Comparison of ENCODE assay signal across 19 mouse cellular contexts in the genomic region with DNA sequence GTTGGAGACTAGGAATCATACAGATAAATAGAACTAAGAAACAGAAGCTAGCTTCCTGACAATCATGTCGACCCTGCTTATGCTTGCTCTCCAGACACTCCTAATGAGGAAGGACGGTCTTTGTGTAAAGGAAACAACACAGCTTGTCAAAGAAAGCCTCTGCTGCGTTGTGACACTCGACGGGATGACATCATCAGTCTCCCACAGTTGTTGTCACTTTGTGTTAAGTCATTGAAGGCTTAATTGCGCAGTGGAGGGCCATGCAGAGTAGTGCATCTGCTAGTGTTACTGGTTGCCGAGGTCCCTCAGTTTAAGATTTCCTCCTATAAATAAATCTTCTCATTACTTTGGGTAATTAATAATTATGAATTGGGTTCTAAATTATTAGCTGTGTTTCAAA. TPM values are rescaled to one million over a fixed set of nuclear protein-coding genes. Genes with fewer than 3 reads are reported as not detected.
A peak's percentile ranks its signal among the peaks of the same experiment; 100 is the strongest.
DNase-seq lines count a peak whose midpoint lies in the region; ATAC-seq and TF ChIP-seq lines count a peak whose summit lies in the region.
"Had no signal": no experiment of that assay in that cellular context is flagged by ENCODE, and none has a peak within 500 bp of the region (broad histone marks: within the 10 kb centered on the region; RNA-seq: fewer than 3 reads in every experiment).

No protein-coding gene starts in this region.

- no peak for TF ChIP-seq CTCF in forebrain, postnatal 0 days (IDR thresholded peaks at IDR 0.05; ENCODE audit: low read depth)

- no peaks in the 10 kb centered on the region for H3K36me3 ChIP-seq in forebrain, embryonic 11.5 days (ENCODE audit: control insufficient read depth, insufficient read depth, low read length)
- no peaks in the 10 kb centered on the region for H3K36me3 ChIP-seq in forebrain, embryonic 16.5 days (ENCODE audit: control insufficient read depth, insufficient read depth)
- peaks cover 8% of the 10 kb centered on the region for H3K36me3 ChIP-seq in midbrain, embryonic 12.5 days
- no peaks in the 10 kb centered on the region for H3K36me3 ChIP-seq in midbrain, embryonic 11.5 days (ENCODE audit: control insufficient read depth, insufficient read depth, low read length)
- H3K36me3 ChIP-seq in forebrain, postnatal 0 days (ENCODE audit: insufficient read depth), result 0 out of 2 replicates have a peak, but pooled peaks cover 3% of the 10 kb centered on the region
- H3K36me3 ChIP-seq: liver, embryonic 15.5 days had no signal

- no peaks in the 10 kb centered on the region for H3K9me3 ChIP-seq in forebrain, embryonic 11.5 days (ENCODE audit: control insufficient read depth, low read length)
- no peaks in the 10 kb centered on the region for H3K9me3 ChIP-seq in forebrain, embryonic 16.5 days (ENCODE audit: control insufficient read depth, low read length)
- H3K9me3 ChIP-seq in midbrain, embryonic 12.5 days, result no peaks in the 10 kb centered on the region
- no peaks in the 10 kb centered on the region for H3K9me3 ChIP-seq in midbrain, embryonic 11.5 days (ENCODE audit: control insufficient read depth, low read length)
- no peaks in the 10 kb centered on the region for H3K9me3 ChIP-seq in forebrain, postnatal 0 days (ENCODE audit: low read length)
- H3K9me3 ChIP-seq: limb, embryonic 15.5 days; liver, embryonic 15.5 days had no signal

- intact Hi-C loops in heart, postnatal 10 days (cut with DNase I), result loop anchor here (10.0 kb wide), 1 partner anchor 456 kb away; a partner anchor contains a TSS

- no peak overlapping the region for H3K27ac ChIP-seq in forebrain, embryonic 11.5 days (ENCODE audit: low read depth, low read length)
- no peak overlapping the region for H3K27ac ChIP-seq in forebrain, embryonic 16.5 days (ENCODE audit: low read length)
- H3K27ac ChIP-seq in midbrain, embryonic 12.5 days (replicated peaks), result no peak overlapping the region
- H3K27ac ChIP-seq in midbrain, embryonic 11.5 days (ENCODE audit: low read depth, low read length), result no peak overlapping the region
- H3K27ac ChIP-seq in forebrain, postnatal 0 days (ENCODE audit: low read depth, low read length), result no peak overlapping the region
- H3K27ac ChIP-seq: kidney, postnatal 0 days; limb, embryonic 15.5 days; liver, embryonic 15.5 days had no signal

- no peak for DNase-seq in forebrain, embryonic 11.5 days (ENCODE audit: low spot score)
- DNase-seq in midbrain, embryonic 11.5 days (ENCODE audit: low spot score, missing footprints), result no peak
- DNase-seq in forebrain, postnatal 0 days, result no peak
- DNase-seq in retina, postnatal 1 day, result peak; percentile 98
- DNase-seq in heart, postnatal 10 days, result no peak
- no peak for DNase-seq in B cell, adult 2 months
- DNase-seq: cerebellum, adult 8-10 months; heart, postnatal 14 days; kidney, adult 11 months; right cerebral cortex, postnatal 14 days; thymus, postnatal 4 days had no signal

- no peak overlapping the region for H3K9ac ChIP-seq in forebrain, embryonic 11.5 days (ENCODE audit: low read length)
- H3K9ac ChIP-seq in forebrain, embryonic 16.5 days (replicated peaks; ENCODE audit: low read depth, low read length), result no peak overlapping the region
- H3K9ac ChIP-seq in midbrain, embryonic 12.5 days (replicated peaks), result no peak overlapping the region
- H3K9ac ChIP-seq in midbrain, embryonic 11.5 days (ENCODE audit: low read length), result no peak overlapping the region
- H3K9ac ChIP-seq in forebrain, postnatal 0 days, result no peak overlapping the region
- H3K9ac ChIP-seq: limb, embryonic 15.5 days; liver, embryonic 15.5 days had no signal

- no peak overlapping the region for H3K4me3 ChIP-seq in forebrain, embryonic 11.5 days (ENCODE audit: low read depth, low read length)
- H3K4me3 ChIP-seq in forebrain, embryonic 16.5 days (replicated peaks; ENCODE audit: low read length), result no peak overlapping the region
- H3K4me3 ChIP-seq in midbrain, embryonic 12.5 days, result no peak overlapping the region
- H3K4me3 ChIP-seq in midbrain, embryonic 11.5 days (ENCODE audit: low read depth, low read length), result no peak overlapping the region
- H3K4me3 ChIP-seq in forebrain, postnatal 0 days (ENCODE audit: low read depth, low read length), result no peak overlapping the region
- H3K4me3 ChIP-seq: limb, embryonic 15.5 days; liver, embryonic 15.5 days; myocyte had no signal

- peaks cover 2% of the 10 kb centered on the region; the same call in 1 of the 2 replicates for H3K4me1 ChIP-seq in forebrain, embryonic 11.5 days (replicated peaks; ENCODE audit: control insufficient read depth, insufficient read depth, low read length)
- H3K4me1 ChIP-seq in forebrain, embryonic 16.5 days (replicated peaks; ENCODE audit: control insufficient read depth, insufficient read depth, low read length), result no peaks in the 10 kb centered on the region
- H3K4me1 ChIP-seq in midbrain, embryonic 12.5 days, result peaks cover 4% of the 10 kb centered on the region; the same call in 1 of the 2 replicates
- H3K4me1 ChIP-seq in midbrain, embryonic 11.5 days (ENCODE audit: control insufficient read depth, insufficient read depth, low read length), result no peaks in the 10 kb centered on the region
- no peaks in the 10 kb centered on the region for H3K4me1 ChIP-seq in forebrain, postnatal 0 days (ENCODE audit: insufficient read depth)
- H3K4me1 ChIP-seq: limb, embryonic 15.5 days; liver, embryonic 15.5 days had no signal

- ATAC-seq in forebrain, embryonic 11.5 days (replicated peaks; ENCODE audit: low FRiP score), result peak; percentile 72; the same call in 1 of the 2 replicates
- no peak for ATAC-seq in forebrain, embryonic 16.5 days
- ATAC-seq in midbrain, embryonic 12.5 days (ENCODE audit: low FRiP score, low read depth), result peak; percentile 70; the same call in 1 of the 2 replicates
- ATAC-seq in midbrain, embryonic 11.5 days (ENCODE audit: low FRiP score), result no peak
- ATAC-seq in forebrain, postnatal 0 days, result peak; percentile 44

- H3K4me2 ChIP-seq in forebrain, embryonic 11.5 days (ENCODE audit: low read depth, low read length, severe bottlenecking), result no peak overlapping the region
- H3K4me2 ChIP-seq in forebrain, embryonic 16.5 days (ENCODE audit: low read length), result no peak overlapping the region
- H3K4me2 ChIP-seq in midbrain, embryonic 12.5 days (replicated peaks), result no peak overlapping the region
- H3K4me2 ChIP-seq in midbrain, embryonic 11.5 days, result no peak overlapping the region
- H3K4me2 ChIP-seq in forebrain, postnatal 0 days (ENCODE audit: low read depth), result no peak overlapping the region
- H3K4me2 ChIP-seq: heart, embryonic 11.5 days; limb, embryonic 15.5 days; liver, embryonic 15.5 days had no signal

- H3K27me3 ChIP-seq in forebrain, embryonic 11.5 days (ENCODE audit: control insufficient read depth, insufficient read depth, low read length), result no peaks in the 10 kb centered on the region
- H3K27me3 ChIP-seq in forebrain, embryonic 16.5 days (replicated peaks; ENCODE audit: control insufficient read depth, insufficient read depth, low read length), result no peaks in the 10 kb centered on the region
- no peaks in the 10 kb centered on the region for H3K27me3 ChIP-seq in midbrain, embryonic 12.5 days
- no peaks in the 10 kb centered on the region for H3K27me3 ChIP-seq in midbrain, embryonic 11.5 days (ENCODE audit: control insufficient read depth, insufficient read depth, low read length)
- no peaks in the 10 kb centered on the region for H3K27me3 ChIP-seq in forebrain, postnatal 0 days (ENCODE audit: insufficient read depth, low read length)
- H3K27me3 ChIP-seq: CH12.LX; limb, embryonic 15.5 days; liver, embryonic 15.5 days had no signal

- 60% methylated on average over 7 of the region's 7 CpGs for WGBS in forebrain, embryonic 11.5 days
- 23% methylated on average over 7 of the region's 7 CpGs for WGBS in forebrain, embryonic 16.5 days
- WGBS in midbrain, embryonic 12.5 days, result 56% methylated on average over 7 of the region's 7 CpGs
- WGBS in midbrain, embryonic 11.5 days, result 70% methylated on average over 7 of the region's 7 CpGs
- 23% methylated on average over 7 of the region's 7 CpGs for WGBS in forebrain, postnatal 0 days

RNA-seq across cellular contexts. Expression of a gene that starts 44.5 kb away (rescaled TPM):
- polyA plus RNA-seq in forebrain, embryonic 11.5 days (2014; fragmentation: Nextera tagmentation; extraction: Ambion mirVana), result 31.6 and 33.5 TPM in 2 replicates
- 30.8 and 32.3 TPM in 2 replicates for polyA plus RNA-seq in forebrain, embryonic 16.5 days (2015; fragmentation: Nextera tagmentation; extraction: Ambion mirVana)
- 49.6 and 53.3 TPM in 2 replicates for polyA plus RNA-seq in midbrain, embryonic 12.5 days (2016; fragmentation: Nextera tagmentation; extraction: Ambion mirVana)
- 43.9 and 55.0 TPM in 2 replicates for polyA plus RNA-seq in midbrain, embryonic 11.5 days (2014; fragmentation: Nextera tagmentation; extraction: Ambion mirVana)
- total RNA-seq in forebrain, postnatal 0 days (2014; rRNA removed), result 46.2 and 51.3 TPM in 2 replicates
- polyA plus RNA-seq in forebrain, postnatal 0 days (2015; fragmentation: Nextera tagmentation; extraction: Ambion mirVana), result 17.2 and 22.7 TPM in 2 replicates
- total RNA-seq in heart, postnatal 10 days (2021), result 10 to 100 TPM; 25.9 to 26.9 TPM

RNA-seq across cellular contexts. Expression of a gene that starts 54.8 kb away (rescaled TPM):
- polyA plus RNA-seq in forebrain, embryonic 11.5 days (2014; fragmentation: Nextera tagmentation; extraction: Ambion mirVana), result 41.8 and 44.9 TPM in 2 replicates
- polyA plus RNA-seq in forebrain, embryonic 16.5 days (2015; fragmentation: Nextera tagmentation; extraction: Ambion mirVana), result 25.5 and 30.8 TPM in 2 replicates
- 33.1 and 39.2 TPM in 2 replicates for polyA plus RNA-seq in midbrain, embryonic 12.5 days (2016; fragmentation: Nextera tagmentation; extraction: Ambion mirVana)
- polyA plus RNA-seq in midbrain, embryonic 11.5 days (2014; fragmentation: Nextera tagmentation; extraction: Ambion mirVana), result 37.9 and 41.9 TPM in 2 replicates
- 37.6 and 41.6 TPM in 2 replicates for total RNA-seq in forebrain, postnatal 0 days (2014; rRNA removed)
- 13.6 and 19.5 TPM in 2 replicates for polyA plus RNA-seq in forebrain, postnatal 0 days (2015; fragmentation: Nextera tagmentation; extraction: Ambion mirVana)
- total RNA-seq in heart, postnatal 10 days (2021), result 10 to 100 TPM; 18.8 to 29.8 TPM

Comparison
In these comparisons a context has a peak if more than half of its experiments do, and no peak if none do; other contexts are left out.
1. ATAC-seq: peak in forebrain, embryonic 11.5 days (single experiment), midbrain, embryonic 12.5 days (single experiment) and forebrain, postnatal 0 days (single experiment); none in forebrain, embryonic 16.5 days (single experiment) and midbrain, embryonic 11.5 days (single experiment).